Mouse (Mus musculus) embryonic facial prominence, embryonic 11.5 days (tissue): ENCODE measurements around the gene Bbc3. TPM values are rescaled to one million over a fixed set of nuclear protein-coding genes. Genes with fewer than 3 reads are reported as not detected.

Experiments
- ATAC-seq: fragments of 200-750 bp; cut with Nextera tagmentation; replicated peaks from 2 replicates; pipeline ENCODE4 v1.8.0; 2017; ENCODE audit warnings: low read depth; ENCODE audit not compliant: insufficient number of reproducible peaks, low FRiP score, low TSS enrichment
- DNase-seq: peaks from one replicate; pipeline ENCODE4 v3.0.0-alpha.2; 2015; ENCODE audit warnings: low spot score
- H3K27ac ChIP-seq: fragments of 300-500 bp; sonication (generic); replicated peaks from 2 replicates; pipeline ENCODE4 v1.5.1; 2014; ENCODE audit warnings: mild to moderate bottlenecking, low read depth, low read length, control low read depth
- H3K27me3 ChIP-seq: fragments of 300-500 bp; sonication (generic); 2 replicates; pipeline ENCODE4 v1.6.1; 2014; ENCODE audit warnings: mild to moderate bottlenecking, low read length, moderate library complexity, mixed read lengths; ENCODE audit not compliant: control insufficient read depth, insufficient read depth
- H3K36me3 ChIP-seq: fragments of 300-500 bp; sonication (generic); replicated peaks from 2 replicates; pipeline ENCODE4 v1.6.1; 2014; ENCODE audit warnings: low read depth, mild to moderate bottlenecking, low read length, moderate library complexity, mixed read lengths; ENCODE audit not compliant: control insufficient read depth, insufficient read depth
- H3K4me1 ChIP-seq: fragments of 300-500 bp; sonication (generic); 2 replicates; pipeline ENCODE4 v1.6.1; 2014; ENCODE audit warnings: low read length, mixed read lengths; ENCODE audit not compliant: control insufficient read depth, insufficient read depth
- H3K4me2 ChIP-seq: fragments of 300-500 bp; sonication (generic); 2 replicates; pipeline ENCODE4 v1.6.1; 2014; ENCODE audit warnings: low read depth, mild to moderate bottlenecking, control low read depth, low read length, moderate library complexity
- H3K4me3 ChIP-seq: fragments of 300-500 bp; sonication (generic); 2 replicates; pipeline ENCODE4 v1.5.1; 2014; ENCODE audit warnings: low read depth, low read length, control low read depth
- H3K9ac ChIP-seq: fragments of 300-500 bp; sonication (generic); replicated peaks from 2 replicates; pipeline ENCODE4 v1.6.1; 2014; ENCODE audit warnings: mild to moderate bottlenecking, control low read depth, low read length
- H3K9me3 ChIP-seq: fragments of 300-500 bp; sonication (generic); replicated peaks from 2 replicates; pipeline ENCODE4 v1.6.1; 2016; ENCODE audit warnings: mild to moderate bottlenecking, low read length, inconsistent platforms, mixed read lengths; ENCODE audit not compliant: control insufficient read depth
- WGBS: fragments of 180-500 bp; shearing (Covaris S2); extraction: QIAGEN DNeasy Blood & Tissue Kit; methylation state at CpG from one replicate; pipeline ENCODE4 v1.1.7; 2014; 5-methylcytosine and 5-hydroxymethylcytosine counted together
- polyA plus RNA-seq: library from polyadenylated mRNA; unstranded; fragments of >200 nt; fragmentation: Nextera tagmentation; extraction: Ambion mirVana; gene quantifications from 2 replicates; pipeline ENCODE4 v1.2.1, GENCODE M21; 2014

Bbc3 gene
- polyA plus RNA-seq, 1 experiment from 2014 or later: 5.9 TPM

DNA sequence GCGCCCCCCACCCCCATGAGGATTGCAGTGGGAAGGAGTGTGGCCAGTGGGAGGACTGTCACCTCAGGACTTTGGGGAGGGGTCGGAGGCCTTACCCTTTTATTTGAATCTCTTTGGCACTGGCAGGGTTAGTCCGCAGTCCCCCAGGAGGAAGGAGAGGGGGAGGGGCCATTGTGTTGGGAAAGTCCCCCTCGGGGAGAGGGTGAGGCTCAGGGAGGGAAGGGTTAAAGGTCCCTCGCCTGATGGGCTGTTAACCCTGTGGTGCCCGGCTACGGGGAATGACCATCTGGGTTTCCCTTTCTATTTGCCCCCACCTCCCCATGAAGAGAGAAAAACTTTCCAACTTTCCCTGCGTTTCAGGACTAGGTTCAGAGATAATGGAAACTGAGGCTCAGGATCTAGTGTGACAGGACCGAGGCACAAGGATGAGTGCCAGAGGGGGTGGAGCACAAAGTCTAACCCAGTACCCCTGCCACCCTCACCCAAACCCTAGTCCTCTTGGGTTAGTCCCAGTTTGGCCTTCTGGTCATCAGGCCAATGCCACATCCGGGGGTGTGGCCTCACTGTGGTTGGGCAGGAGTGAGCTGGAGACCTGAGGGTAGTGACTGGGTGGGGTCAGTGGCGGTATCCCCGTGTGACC is 4.6 kb downstream of the Bbc3 start:
- no peaks in the 10 kb centered on the region for H3K9me3 ChIP-seq
- H3K4me2 ChIP-seq: peak overlapping the region; percentile 100
- peaks cover 18% of the 10 kb centered on the region for H3K4me1 ChIP-seq
- H3K27me3 ChIP-seq: peaks cover 11% of the 10 kb centered on the region; the same call in 1 of the 2 replicates
- WGBS: under 1% methylated on average over 12 of the region's 12 CpGs
- DNase-seq (peak; percentile 85), ATAC-seq (peak; percentile 22)
- H3K27ac ChIP-seq: peak overlapping the region; percentile 85
- peak overlapping the region; percentile 71 for H3K4me3 ChIP-seq
- peak overlapping the region; percentile 89 for H3K9ac ChIP-seq
- no peaks in the 10 kb centered on the region for H3K36me3 ChIP-seq

DNA sequence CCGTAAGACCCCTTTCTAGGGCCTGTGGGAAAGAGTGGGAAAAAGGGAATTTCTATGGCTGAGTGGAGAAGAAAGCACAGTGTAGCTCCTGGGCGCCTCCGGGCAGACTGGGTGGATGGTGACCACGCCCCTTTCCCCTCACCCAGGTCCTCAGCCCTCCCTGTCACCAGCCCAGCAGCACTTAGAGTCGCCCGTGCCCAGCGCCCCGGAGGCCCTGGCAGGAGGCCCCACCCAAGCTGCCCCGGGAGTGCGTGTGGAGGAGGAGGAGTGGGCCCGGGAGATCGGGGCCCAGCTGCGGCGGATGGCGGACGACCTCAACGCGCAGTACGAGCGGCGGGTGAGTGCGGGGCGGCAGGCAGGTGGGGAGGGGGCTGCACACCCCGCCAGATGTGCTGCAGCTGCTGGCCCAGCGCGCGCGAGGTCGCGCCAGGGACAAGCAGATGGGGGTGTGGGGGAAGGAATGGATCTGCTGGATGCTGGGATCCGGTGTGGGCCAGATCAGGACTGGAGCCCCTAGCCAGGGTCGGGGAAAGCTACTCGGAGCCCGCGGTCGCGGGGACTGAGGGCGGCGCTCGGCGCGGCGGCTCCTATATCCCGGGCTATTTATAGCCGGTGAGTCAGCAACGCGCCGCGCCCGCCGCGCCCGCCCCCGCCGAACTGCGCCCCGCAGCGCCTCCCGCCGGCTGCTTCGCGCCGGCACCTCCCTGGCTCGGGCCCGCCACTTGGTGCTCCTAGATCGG is 5.5 kb downstream of the Bbc3 start:
- H3K27ac ChIP-seq: peak overlapping the region; percentile 75
- DNase-seq (peak; percentile 84), ATAC-seq (peak; percentile 46)
- H3K27me3 ChIP-seq: peaks cover 11% of the 10 kb centered on the region; the same call in 1 of the 2 replicates
- H3K4me1 ChIP-seq: peaks cover 18% of the 10 kb centered on the region
- no peaks in the 10 kb centered on the region for H3K9me3 ChIP-seq
- under 1% methylated on average over 58 of the region's 66 CpGs for WGBS
- H3K9ac ChIP-seq: peak overlapping the region; percentile 76
- peak overlapping the region; percentile 100 for H3K4me2 ChIP-seq
- H3K4me3 ChIP-seq: peak overlapping the region; percentile 71
- H3K36me3 ChIP-seq: no peaks in the 10 kb centered on the region

GRCm38 (mm10) chr7:16314221-16314775 is 6.1 kb downstream of the Bbc3 start:
- Histone ChIP-seq H3K4me3 (peak overlapping the region; percentile 71), H3K36me3 (no peaks in the 10 kb centered on the region), H3K27ac (peak overlapping the region; percentile 75), H3K4me2 (peak overlapping the region; percentile 100), H3K9me3 (no peaks in the 10 kb centered on the region), H3K4me1 (peaks cover 18% of the 10 kb centered on the region), H3K9ac (peak overlapping the region; percentile 76), H3K27me3 (peaks cover 11% of the 10 kb centered on the region; the same call in 1 of the 2 replicates)
- peak; percentile 5 for DNase-seq
- WGBS: 13% methylated on average over 10 of the region's 13 CpGs
- 0 out of 2 replicates have a peak, but pooled peaks have one; percentile 11 for ATAC-seq

DNA sequence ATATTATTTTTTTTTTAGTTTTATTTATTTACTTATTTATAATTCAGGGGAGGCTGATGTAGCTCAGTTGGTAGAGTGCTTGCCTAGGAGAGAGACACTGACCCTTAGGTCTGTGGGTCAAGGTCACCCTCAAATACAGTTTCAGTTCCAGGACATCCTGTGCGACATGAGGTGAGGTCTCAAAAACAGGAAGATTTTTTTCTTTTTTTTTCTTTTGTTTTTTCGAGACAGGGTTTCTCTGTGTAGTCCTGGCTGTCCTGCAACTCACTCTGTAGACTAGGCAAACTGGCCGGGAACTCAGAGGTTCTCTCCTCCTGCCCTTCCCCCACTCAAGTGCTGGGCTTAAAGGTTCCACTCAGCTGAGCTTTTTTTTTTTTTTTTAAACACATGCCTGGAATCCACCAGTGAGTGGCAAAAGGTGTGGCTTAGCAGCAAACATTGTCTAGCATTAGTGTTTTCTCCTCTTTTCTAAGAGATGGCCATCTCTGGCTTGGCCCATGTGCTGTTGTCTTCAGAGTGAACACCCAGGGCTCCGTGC is 7.1 kb downstream of the Bbc3 start:
- DNase-seq (no peak), ATAC-seq (no peak)
- Histone ChIP-seq H3K4me2 (no peak overlapping the region), H3K4me3 (no peak overlapping the region), H3K27me3 (peaks cover 6% of the 10 kb centered on the region; the same call in 1 of the 2 replicates), H3K36me3 (no peaks in the 10 kb centered on the region), H3K9ac (no peak overlapping the region), H3K4me1 (peaks cover 18% of the 10 kb centered on the region), H3K9me3 (no peaks in the 10 kb centered on the region), H3K27ac (no peak overlapping the region)
- WGBS: 59% methylated on average over 4 of the region's 4 CpGs

DNA sequence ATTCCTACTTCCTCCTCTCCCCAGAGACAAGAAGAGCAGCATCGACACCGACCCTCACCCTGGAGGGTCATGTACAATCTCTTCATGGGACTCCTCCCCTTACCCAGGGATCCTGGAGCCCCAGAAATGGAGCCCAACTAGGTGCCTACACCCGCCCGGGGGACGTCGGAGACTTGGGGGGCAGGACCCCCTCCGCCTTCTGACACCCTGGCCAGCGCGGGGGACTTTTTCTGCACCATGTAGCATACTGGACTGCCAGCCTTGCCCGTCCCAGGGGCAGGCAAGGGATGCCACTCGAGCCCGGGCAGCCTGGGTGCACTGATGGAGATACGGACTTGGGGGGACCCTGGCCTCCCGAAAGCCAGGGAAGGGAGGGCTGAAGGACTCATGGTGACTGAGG is 8.9 kb downstream of the Bbc3 start:
- H3K9ac ChIP-seq: no peak overlapping the region
- no peak overlapping the region for H3K4me3 ChIP-seq
- peaks cover 2% of the 10 kb centered on the region; the same call in 1 of the 2 replicates for H3K27me3 ChIP-seq
- H3K4me2 ChIP-seq: no peak overlapping the region
- DNase-seq (no peak), ATAC-seq (no peak)
- WGBS: 83% methylated on average over 14 of the region's 14 CpGs
- peaks cover 12% of the 10 kb centered on the region for H3K4me1 ChIP-seq
- no peaks in the 10 kb centered on the region for H3K36me3 ChIP-seq
- H3K9me3 ChIP-seq: no peaks in the 10 kb centered on the region
- H3K27ac ChIP-seq: no peak overlapping the region

- WGBS: 96% methylated on average over 4 of the region's 4 CpGs
Measured at GRCm38 (mm10) chr7:16319216-16319615, 11.0 kb downstream of the Bbc3 start.

GRCm38 (mm10) chr7:16320479-16320878 is 12.3 kb downstream of the Bbc3 start:
- H3K9ac ChIP-seq: no peak overlapping the region
- no peaks in the 10 kb centered on the region for H3K4me1 ChIP-seq
- H3K4me2 ChIP-seq: no peak overlapping the region
- WGBS: 87% methylated on average over 6 of the region's 6 CpGs
- no peak for ATAC-seq
- H3K27me3 ChIP-seq: no peaks in the 10 kb centered on the region
- H3K4me3 ChIP-seq: no peak overlapping the region
- no peak overlapping the region for H3K27ac ChIP-seq
- H3K36me3 ChIP-seq: no peaks in the 10 kb centered on the region; the same call in 1 of the 2 replicates
- no peak for DNase-seq
- H3K9me3 ChIP-seq: no peaks in the 10 kb centered on the region

More at GRCm38 (mm10) chr7:16319216-16319615, 11.0 kb downstream of the Bbc3 start:
- H3K4me1 ChIP-seq: no peaks in the 10 kb centered on the region
- no peaks in the 10 kb centered on the region for H3K9me3 ChIP-seq
- H3K27ac ChIP-seq: no peak overlapping the region
- H3K36me3 ChIP-seq: no peaks in the 10 kb centered on the region
- no peak for DNase-seq
- H3K9ac ChIP-seq: no peak overlapping the region
- H3K4me3 ChIP-seq: no peak overlapping the region
- no peak overlapping the region for H3K4me2 ChIP-seq
- ATAC-seq: no peak
- H3K27me3 ChIP-seq: no peaks in the 10 kb centered on the region
